28 mouse cellular contexts compared by ENCODE assay signal in genomic region chr4:145209690-145210088, GRCm38 (mm10). TPM values are rescaled to one million over a fixed set of nuclear protein-coding genes. Genes with fewer than 3 reads are reported as not detected.
DNase-seq lines count a peak whose midpoint lies in the region; ATAC-seq and TF ChIP-seq lines count a peak whose summit lies in the region.
"Had no signal": no experiment of that assay in that cellular context is flagged by ENCODE, and none has a peak within 500 bp of the region (broad histone marks: within the 10 kb centered on the region; RNA-seq: fewer than 3 reads in every experiment).

No protein-coding gene starts in this region.

- no peak overlapping the region for H3K4me3 ChIP-seq in midbrain, embryonic 14.5 days (replicated peaks; ENCODE audit: low read depth, low read length)
- no peak overlapping the region for H3K4me3 ChIP-seq in hindbrain, embryonic 13.5 days
- H3K4me3 ChIP-seq in hindbrain, postnatal 0 days (ENCODE audit: low read length) = no peak overlapping the region
- H3K4me3 ChIP-seq: erythroblast, embryonic 14.5 days; forebrain, embryonic 12.5 days; limb, embryonic 13.5 days; liver, embryonic 12.5 days; megakaryocyte, embryonic 14.5 days; midbrain, embryonic 15.5 days; neural tube, embryonic 13.5 days had no signal

- H3K9me3 ChIP-seq in midbrain, embryonic 14.5 days (ENCODE audit: control insufficient read depth, low read length) = no peaks in the 10 kb centered on the region
- no peaks in the 10 kb centered on the region for H3K9me3 ChIP-seq in hindbrain, embryonic 13.5 days
- no peaks in the 10 kb centered on the region for H3K9me3 ChIP-seq in hindbrain, postnatal 0 days (ENCODE audit: low read length)
- H3K9me3 ChIP-seq: forebrain, embryonic 12.5 days; limb, embryonic 13.5 days; liver, embryonic 12.5 days; megakaryocyte, embryonic 14.5 days; midbrain, embryonic 15.5 days; neural tube, embryonic 13.5 days had no signal

- no peak overlapping the region for H3K27ac ChIP-seq in midbrain, embryonic 14.5 days (replicated peaks; ENCODE audit: low read depth, low read length)
- no peak overlapping the region for H3K27ac ChIP-seq in hindbrain, embryonic 13.5 days
- H3K27ac ChIP-seq in hindbrain, postnatal 0 days = no peak overlapping the region
- H3K27ac ChIP-seq: forebrain, embryonic 12.5 days; limb, embryonic 13.5 days; liver, embryonic 12.5 days; midbrain, embryonic 15.5 days; neural tube, embryonic 13.5 days had no signal

- DNase-seq in embryo, embryonic 11 days = peak; percentile 39
- no peak for DNase-seq in embryo, embryonic 10 days (ENCODE audit: low spot score)
- DNase-seq in 3T3-L1 (ENCODE audit: low read depth, low spot score) = peak; percentile 59
- DNase-seq in R1 (ENCODE audit: low read depth, low spot score) = peak; percentile 91
- DNase-seq in forelimb bud, embryonic 11.5 days (ENCODE audit: low read depth, low spot score) = peak; percentile 11
- no peak for DNase-seq in midbrain, embryonic 14.5 days
- DNase-seq in hindbrain, postnatal 0 days (ENCODE audit: low spot score) = no peak
- DNase-seq: adrenal gland, adult 2 months; cerebellum, adult 11-12 months; cerebellum, postnatal 10 days; heart, adult 11 months; kidney, adult 8-10 months; kidney, postnatal 14 days; layer of hippocampus, postnatal 36 days; lung, adult 18-20 months; lung, postnatal 10 days; retina, postnatal 1 day; right cerebral cortex, postnatal 25 days; spleen, adult 18-20 months had no signal

- 0 out of 2 replicates have a peak, but pooled peaks cover 2% of the 10 kb centered on the region for H3K4me1 ChIP-seq in midbrain, embryonic 14.5 days (ENCODE audit: control insufficient read depth, insufficient read depth, low read length)
- peaks cover 3% of the 10 kb centered on the region for H3K4me1 ChIP-seq in hindbrain, embryonic 13.5 days (replicated peaks)
- 0 out of 2 replicates have a peak, but pooled peaks cover 2% of the 10 kb centered on the region for H3K4me1 ChIP-seq in hindbrain, postnatal 0 days (ENCODE audit: insufficient read depth, low read length)

- no peak overlapping the region for H3K4me2 ChIP-seq in midbrain, embryonic 14.5 days (ENCODE audit: low read length)
- H3K4me2 ChIP-seq in hindbrain, embryonic 13.5 days = no peak overlapping the region
- H3K4me2 ChIP-seq in hindbrain, postnatal 0 days (ENCODE audit: low read depth, low read length) = no peak overlapping the region
- H3K4me2 ChIP-seq: forebrain, embryonic 12.5 days; heart, embryonic 11.5 days; limb, embryonic 13.5 days; liver, embryonic 12.5 days; midbrain, embryonic 15.5 days; neural tube, embryonic 13.5 days had no signal

- H3K9ac ChIP-seq in midbrain, embryonic 14.5 days (replicated peaks; ENCODE audit: low read length) = no peak overlapping the region
- no peak overlapping the region for H3K9ac ChIP-seq in hindbrain, embryonic 13.5 days
- H3K9ac ChIP-seq in hindbrain, postnatal 0 days (replicated peaks; ENCODE audit: low read length) = no peak overlapping the region
- H3K9ac ChIP-seq: forebrain, embryonic 12.5 days; limb, embryonic 13.5 days; liver, embryonic 12.5 days; midbrain, embryonic 15.5 days; neural tube, embryonic 13.5 days had no signal

- 47% methylated on average over 5 of the region's 5 CpGs for WGBS in midbrain, embryonic 14.5 days
- WGBS in hindbrain, embryonic 13.5 days = 37% methylated on average over 5 of the region's 5 CpGs
- WGBS in hindbrain, postnatal 0 days = 35% methylated on average over 5 of the region's 5 CpGs

- TF ChIP-seq CTCF in hindbrain, postnatal 0 days (IDR thresholded peaks at IDR 0.05; ENCODE audit: low read depth) = no peak

- no peaks in the 10 kb centered on the region for H3K27me3 ChIP-seq in midbrain, embryonic 14.5 days (ENCODE audit: control insufficient read depth, insufficient read depth, low read length)
- H3K27me3 ChIP-seq in hindbrain, embryonic 13.5 days = no peaks in the 10 kb centered on the region
- no peaks in the 10 kb centered on the region for H3K27me3 ChIP-seq in hindbrain, postnatal 0 days (ENCODE audit: insufficient read depth, low read length)
- H3K27me3 ChIP-seq: forebrain, embryonic 12.5 days; limb, embryonic 13.5 days; liver, embryonic 12.5 days; midbrain, embryonic 15.5 days; neural tube, embryonic 13.5 days had no signal

- no peak for ATAC-seq in midbrain, embryonic 14.5 days (ENCODE audit: low FRiP score, low TSS enrichment)
- ATAC-seq in hindbrain, embryonic 13.5 days (ENCODE audit: low FRiP score) = no peak
- ATAC-seq in hindbrain, postnatal 0 days = no peak
- ATAC-seq: liver, embryonic 12.5 days; midbrain, embryonic 15.5 days had no signal

- H3K36me3 ChIP-seq in midbrain, embryonic 14.5 days (ENCODE audit: control insufficient read depth, insufficient read depth, low read length) = no peaks in the 10 kb centered on the region
- H3K36me3 ChIP-seq in hindbrain, embryonic 13.5 days = no peaks in the 10 kb centered on the region
- H3K36me3 ChIP-seq in hindbrain, postnatal 0 days (ENCODE audit: insufficient read depth, low read length) = no peaks in the 10 kb centered on the region
- H3K36me3 ChIP-seq: forebrain, embryonic 12.5 days; limb, embryonic 13.5 days; liver, embryonic 12.5 days; midbrain, embryonic 15.5 days; neural tube, embryonic 13.5 days had no signal

RNA-seq across cellular contexts. Expression of gene Vps13d, which starts 14.9 kb away (rescaled TPM):
- 11.9 and 13.3 TPM in 2 replicates for polyA plus RNA-seq in midbrain, embryonic 14.5 days (2014; fragmentation: Nextera tagmentation; extraction: Ambion mirVana)
- polyA plus RNA-seq in hindbrain, embryonic 13.5 days (2015; fragmentation: Nextera tagmentation; extraction: Ambion mirVana) = 8.7 and 9.2 TPM in 2 replicates
- 32.8 and 35.3 TPM in 2 replicates for total RNA-seq in hindbrain, postnatal 0 days (2014; rRNA removed)
- polyA plus RNA-seq in hindbrain, postnatal 0 days (2015; fragmentation: Nextera tagmentation; extraction: Ambion mirVana) = 7.8 and 8.6 TPM in 2 replicates

RNA-seq across cellular contexts. Expression of gene Tnfrsf1b, which starts 37.0 kb away (rescaled TPM):
- 1.6 and 2.7 TPM in 2 replicates for polyA plus RNA-seq in midbrain, embryonic 14.5 days (2014; fragmentation: Nextera tagmentation; extraction: Ambion mirVana)
- polyA plus RNA-seq in hindbrain, embryonic 13.5 days (2015; fragmentation: Nextera tagmentation; extraction: Ambion mirVana) = 3.2 and 4.1 TPM in 2 replicates
- total RNA-seq in hindbrain, postnatal 0 days (2014; rRNA removed) = 7.3 and 36.8 TPM in 2 replicates
- 2.5 and 2.9 TPM in 2 replicates for polyA plus RNA-seq in hindbrain, postnatal 0 days (2015; fragmentation: Nextera tagmentation; extraction: Ambion mirVana)

Comparison
In these comparisons a context has a peak if more than half of its experiments do, and no peak if none do; other contexts are left out.
1. DNase-seq: peak in embryo, embryonic 11 days (single experiment), 3T3-L1 (single experiment), R1 (single experiment) and forelimb bud, embryonic 11.5 days (single experiment); none in embryo, embryonic 10 days (single experiment), midbrain, embryonic 14.5 days (single experiment) and hindbrain, postnatal 0 days (single experiment).